Mouse (Mus musculus): ENCODE data around the gene Socs4. TPM values are rescaled to one million over a fixed set of nuclear protein-coding genes. Genes with fewer than 3 reads are reported as not detected.

Gene Socs4
- polyA plus RNA-seq (2021; fragmentation: Nextera tagmentation): 3.8 and 7.3 TPM in 2 replicates
- long read RNA-seq, experiment 1, full-length matches to known transcripts: 13 of 16 reads
- long read RNA-seq, experiment 1, partial matches to known transcripts: 0 of 16 reads
- long read RNA-seq, experiment 1, other reads (novel, unspliced or antisense): 3 of 16 reads
- long read RNA-seq, experiment 2, full-length matches to known transcripts: 2 of 10 reads
- long read RNA-seq, experiment 2, partial matches to known transcripts: 0 of 10 reads
- long read RNA-seq, experiment 2, other reads (novel, unspliced or antisense): 8 of 10 reads

DNA sequence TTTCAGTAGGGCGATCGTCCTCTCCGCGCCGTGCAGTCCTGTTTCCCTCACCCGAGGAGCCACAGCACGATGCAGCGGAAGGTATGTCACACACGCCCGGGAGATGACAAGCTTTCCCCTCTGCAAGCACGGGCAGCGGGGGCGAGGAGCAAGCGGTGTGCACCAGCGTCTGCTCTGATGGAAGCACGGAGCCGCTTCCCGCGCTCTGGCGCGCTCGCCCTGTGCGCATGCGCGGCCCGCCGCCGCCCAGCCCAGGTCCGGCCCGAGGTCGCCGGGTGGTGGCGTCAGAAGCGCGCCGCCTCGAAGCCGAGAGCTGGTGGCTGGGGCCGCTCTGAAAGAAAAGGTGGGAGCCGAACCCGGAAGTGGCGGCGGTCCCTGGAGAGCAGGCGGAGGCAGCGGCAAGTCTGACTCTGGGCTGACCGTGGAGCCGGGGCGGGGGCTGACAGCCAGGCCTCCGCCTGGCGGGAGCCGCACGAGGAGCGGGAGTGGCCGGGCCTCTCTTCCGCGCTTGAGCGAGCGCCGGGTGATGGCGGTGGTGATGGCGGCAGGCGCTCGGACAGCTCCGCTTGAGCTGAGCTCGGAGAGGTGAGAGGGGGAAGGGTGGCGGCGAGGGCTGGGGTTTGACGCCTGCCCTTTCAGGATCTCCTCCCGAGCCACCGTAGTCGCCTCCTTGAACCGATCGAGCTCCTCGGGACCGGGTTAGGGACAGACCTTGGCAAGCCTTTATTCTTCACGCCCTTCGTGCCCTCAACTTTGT, at the start of gene Socs4, which contains the start of gene Wdhd1:
Socs4 (plus strand) TSS at position 295 of the 757 bp plus-strand sequence.
Wdhd1 (minus strand) TSS at position 221 of the 757 bp plus-strand sequence.

DNA sequence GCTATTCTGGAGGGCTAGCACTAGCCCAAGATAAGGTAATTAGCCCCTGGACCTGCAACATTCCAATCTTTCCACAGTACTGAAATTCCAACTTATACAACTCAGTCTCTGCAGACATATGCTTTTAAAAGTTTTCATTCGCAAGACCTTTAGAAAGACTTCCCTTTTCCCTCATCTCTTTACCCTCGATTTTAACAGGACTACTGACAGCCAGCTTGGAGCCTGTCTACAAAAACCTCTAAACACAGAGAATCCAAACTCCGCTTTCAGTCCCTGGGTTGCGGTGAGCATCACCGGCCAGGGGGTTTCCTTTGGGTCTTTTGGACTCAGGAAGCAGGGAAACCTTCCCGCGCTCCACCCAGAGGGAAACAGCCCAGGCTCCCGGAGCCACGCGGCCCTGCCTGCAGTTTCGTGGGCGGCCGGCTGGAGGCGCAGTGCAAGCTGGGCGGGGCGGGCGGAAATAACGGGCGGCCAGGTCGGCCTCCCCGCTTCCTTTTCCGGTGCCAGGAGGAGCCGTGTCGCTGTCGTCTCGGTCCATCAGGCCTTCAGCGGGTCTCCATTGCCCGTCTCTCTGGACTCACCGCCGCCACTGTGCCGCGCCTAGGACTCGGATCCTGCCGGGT, 21.2 kb downstream of the Socs4 start, which contains the start of gene Mapk1ip1l:
Mapk1ip1l (plus strand) TSS at position 482 of the 623 bp plus-strand sequence.

Other genes with a start within 250 kb of the Socs4 start
- gene Gch1, start 87.5 kb upstream of the Socs4 start, polyA plus RNA-seq (2021; fragmentation: Nextera tagmentation): 0.50 and 0.60 TPM in 2 replicates
- 0.90 and 1.0 TPM in 2 replicates for gene Wdhd1, start 74 bp upstream of the Socs4 start, polyA plus RNA-seq (2021; fragmentation: Nextera tagmentation)
- gene Mapk1ip1l, start 21.3 kb downstream of the Socs4 start, polyA plus RNA-seq (2021; fragmentation: Nextera tagmentation): 10.8 and 12.9 TPM in 2 replicates
- 1.7 and 2.0 TPM in 2 replicates for gene Lgals3, start 90.8 kb downstream of the Socs4 start, polyA plus RNA-seq (2021; fragmentation: Nextera tagmentation)
- 0.18 and 0.63 TPM in 2 replicates for gene Dlgap5, start 141.5 kb downstream of the Socs4 start, polyA plus RNA-seq (2021; fragmentation: Nextera tagmentation)
- gene Fbxo34, start 173.5 kb downstream of the Socs4 start, polyA plus RNA-seq (2021; fragmentation: Nextera tagmentation): 50.9 and 65.2 TPM in 2 replicates